Mouse (Mus musculus) WW6 (cell line): ENCODE data around the gene Slc4a10.
A peak's percentile ranks its signal among the peaks of the same experiment; 100 is the strongest.
"Not testable (repeated sequence)": the region's sequence is repeated elsewhere in the genome, so short reads cannot be mapped to it uniquely, and the experiment has no call there.

ENCODE experiments used
- DNase-seq: peaks from one replicate; pipeline ENCODE4 v3.0.0-alpha.2; 2013; ENCODE audit warnings: low read depth, low spot score

The Slc4a10 gene

DNA sequence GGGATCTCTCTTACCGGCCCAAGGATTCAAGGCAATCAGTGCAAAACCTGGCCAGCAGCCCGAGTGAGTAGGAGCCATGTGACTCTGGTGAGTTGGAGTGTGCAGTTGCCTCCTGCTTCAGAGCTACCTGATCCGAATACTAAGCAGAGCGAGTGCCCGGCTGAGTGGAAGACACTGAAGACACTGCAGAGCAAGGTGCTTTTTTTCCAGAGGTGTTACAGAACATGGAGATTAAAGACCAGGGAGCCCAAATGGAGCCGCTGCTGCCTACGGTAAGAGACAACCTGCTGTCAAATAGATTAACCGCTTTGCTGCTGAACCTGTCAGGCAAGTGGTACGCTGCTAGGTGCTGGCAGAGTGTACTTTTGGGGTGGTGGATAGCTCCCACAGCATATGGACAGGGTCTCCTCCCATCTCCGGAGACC lies at the start of gene Slc4a10:
Gene Slc4a10, plus strand, starts transcription at position 42 of the 425 bp plus-strand sequence.
- no peak for DNase-seq

DNA sequence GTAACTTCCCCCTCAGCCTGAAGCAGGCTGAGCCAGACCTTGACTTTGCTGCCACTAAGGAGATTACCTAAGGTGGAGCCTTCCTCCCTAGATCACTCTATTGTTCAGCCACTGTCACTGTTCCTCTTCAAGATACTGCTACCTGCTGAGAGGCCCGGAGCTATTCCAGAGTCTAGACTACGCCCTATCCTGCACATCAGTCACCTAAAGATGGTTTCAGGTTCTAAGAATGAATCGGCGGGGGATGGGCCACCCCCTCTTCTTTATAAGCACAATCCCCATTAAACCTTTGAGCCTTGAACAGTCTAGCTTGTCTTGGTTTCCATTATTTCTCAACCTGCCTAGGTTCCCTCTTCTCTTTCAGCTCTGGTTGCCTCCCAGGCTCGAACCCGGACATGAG lies 45.0 kb upstream of the Slc4a10 start:
- not testable (repeated sequence) for DNase-seq

DNA sequence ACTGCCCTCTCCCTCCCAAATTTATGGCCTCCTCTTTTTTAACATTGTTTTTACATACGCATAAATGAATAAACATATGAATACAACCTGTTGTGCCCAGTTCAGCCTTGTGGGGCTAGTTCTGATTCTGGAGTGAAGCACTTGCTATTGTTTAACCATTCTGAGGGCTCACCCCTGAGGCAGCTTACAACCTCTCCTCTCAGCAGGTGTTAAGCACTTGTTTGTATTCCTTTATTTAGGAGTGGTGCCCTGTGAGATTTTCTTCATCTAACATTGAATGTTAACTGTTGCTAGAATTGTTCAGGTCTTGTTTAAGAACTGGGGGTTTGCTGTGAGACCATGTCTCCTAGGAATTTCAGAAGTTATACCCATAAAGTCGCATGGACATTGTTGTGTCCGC lies 28.1 kb upstream of the Slc4a10 start:
- DNase-seq = no peak

DNA sequence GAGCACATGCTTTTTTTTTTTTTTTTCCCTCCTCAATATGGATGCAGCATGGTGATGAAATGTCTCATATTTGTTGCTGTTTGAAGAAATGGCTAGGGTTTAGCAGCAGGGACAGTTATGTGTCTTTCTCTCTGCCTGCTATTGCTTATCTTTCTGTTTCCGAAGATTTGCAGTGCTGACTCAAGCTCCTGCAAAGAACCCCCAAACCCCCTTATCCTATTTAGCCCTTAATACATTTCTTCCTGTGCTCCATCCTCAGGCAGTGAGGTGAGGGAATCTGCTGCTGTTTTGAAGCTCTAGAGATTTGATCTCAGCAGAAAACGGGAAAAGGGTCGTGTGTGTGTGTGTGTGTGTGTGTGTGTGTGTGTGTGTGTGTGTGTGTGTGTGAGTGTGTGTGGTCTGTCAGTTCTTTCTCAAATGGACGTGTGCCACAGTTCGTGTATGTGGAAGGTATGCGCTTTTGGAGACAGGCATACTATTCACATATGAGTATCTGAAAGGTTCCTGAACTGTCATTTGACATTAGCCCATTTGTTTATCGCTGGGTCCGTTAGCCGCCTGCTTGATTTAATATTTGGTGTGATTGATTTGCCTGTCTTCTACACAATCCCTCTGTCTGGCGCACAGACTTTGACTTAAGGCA lies 720 bp downstream of the Slc4a10 start:
- DNase-seq = no peak

DNA sequence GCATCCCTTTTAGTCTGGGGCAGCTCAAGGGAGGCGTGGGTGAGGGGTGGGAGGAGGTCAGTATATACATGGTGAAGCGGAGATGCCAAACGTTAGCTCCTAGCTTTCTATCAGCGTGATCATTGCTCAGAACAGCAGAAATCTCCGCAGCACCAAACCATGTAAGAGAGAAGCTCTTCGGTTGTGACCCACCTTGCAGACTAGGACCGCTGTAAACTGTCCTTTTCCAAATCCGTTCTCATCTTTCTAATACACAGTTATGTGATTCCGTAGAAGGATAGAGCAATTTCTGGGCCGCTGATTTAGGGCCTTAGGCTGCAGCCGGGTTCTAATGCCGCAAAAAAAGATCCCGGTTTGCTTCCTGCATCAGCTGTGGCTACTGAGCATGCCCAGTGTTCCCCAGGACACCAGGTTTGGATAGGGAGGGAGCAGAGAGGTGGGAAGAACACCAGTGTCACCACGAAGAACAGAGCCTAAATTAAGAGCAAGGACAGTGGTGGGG lies 1.3 kb downstream of the Slc4a10 start:
- DNase-seq = peak; percentile 13

DNA sequence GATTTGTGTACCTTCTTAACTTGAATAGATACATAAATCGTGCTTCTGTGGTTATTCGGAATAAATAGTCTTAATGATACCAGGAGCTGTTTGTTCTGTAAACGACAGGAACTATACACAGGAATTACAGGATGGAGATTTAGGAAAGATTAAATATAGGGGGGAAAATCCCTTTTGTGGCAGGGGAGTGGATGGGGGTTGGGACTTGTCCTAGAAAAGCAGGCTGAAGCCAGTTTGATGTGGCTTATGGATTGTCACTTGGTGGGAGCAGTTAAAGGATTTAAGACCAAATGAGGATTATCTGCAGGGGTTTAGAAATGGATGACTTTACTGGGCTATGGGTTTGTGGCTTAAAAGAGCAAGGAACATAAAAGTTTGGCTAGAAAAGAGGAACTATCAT lies 1.9 kb downstream of the Slc4a10 start:
- no peak for DNase-seq

DNA sequence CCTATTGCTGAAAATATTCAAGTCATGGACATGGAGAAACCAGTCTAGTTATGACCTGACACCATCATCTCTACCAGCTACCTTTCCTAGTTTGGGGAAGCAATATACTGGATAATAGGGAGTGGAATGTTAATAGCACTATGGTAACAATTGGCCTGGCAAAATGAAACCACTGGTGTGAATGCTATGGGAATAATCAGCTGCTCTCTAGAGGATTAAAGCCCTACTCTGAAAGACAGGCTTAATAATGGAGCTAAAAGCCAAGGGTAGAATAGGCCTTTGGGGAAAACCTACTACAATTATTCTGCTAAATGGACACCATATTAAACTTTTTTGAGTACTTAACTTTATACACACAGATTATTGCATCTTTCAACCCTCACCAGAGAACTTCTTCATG lies 30.2 kb downstream of the Slc4a10 start:
- DNase-seq = no peak

DNA sequence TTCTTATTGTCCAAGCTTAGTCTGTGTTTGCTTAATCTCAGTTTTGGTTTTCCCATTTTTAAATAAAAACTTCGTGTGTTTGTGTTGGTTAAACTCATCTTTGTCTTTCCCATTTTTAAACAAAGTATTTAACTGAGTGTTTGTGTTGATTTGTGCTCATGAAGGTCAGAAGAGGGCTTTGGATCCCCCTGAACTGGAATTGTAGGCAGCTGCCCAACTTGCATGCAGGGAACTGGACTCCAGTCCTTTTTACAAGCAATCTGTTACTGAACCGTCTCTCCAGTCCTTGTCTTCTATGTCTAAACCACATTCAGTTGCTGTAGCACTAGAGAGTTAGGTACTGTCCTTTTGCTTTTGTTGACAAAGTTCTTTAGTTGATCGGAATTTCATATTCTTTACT lies 41.3 kb downstream of the Slc4a10 start:
- DNase-seq = no peak

DNA sequence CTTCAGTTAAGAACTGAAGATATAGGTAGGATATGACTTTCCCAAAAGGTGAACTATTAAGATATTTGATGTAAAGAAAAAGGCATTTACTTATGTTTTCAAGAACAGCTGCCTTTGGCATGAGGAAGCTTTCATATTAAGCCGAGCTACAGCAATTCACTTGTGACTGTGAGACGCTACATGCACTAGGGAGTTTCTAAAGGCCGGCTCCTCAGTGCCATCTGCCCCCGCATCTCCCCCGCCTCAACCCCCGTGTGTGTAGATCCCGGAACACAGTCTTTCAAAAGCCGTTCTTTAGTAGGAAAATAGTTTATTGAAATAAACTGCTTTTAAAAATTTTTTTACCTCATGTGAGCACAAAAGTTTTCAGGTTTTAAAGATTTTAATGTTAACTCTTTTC lies 42.5 kb downstream of the Slc4a10 start:
- no peak for DNase-seq

DNA sequence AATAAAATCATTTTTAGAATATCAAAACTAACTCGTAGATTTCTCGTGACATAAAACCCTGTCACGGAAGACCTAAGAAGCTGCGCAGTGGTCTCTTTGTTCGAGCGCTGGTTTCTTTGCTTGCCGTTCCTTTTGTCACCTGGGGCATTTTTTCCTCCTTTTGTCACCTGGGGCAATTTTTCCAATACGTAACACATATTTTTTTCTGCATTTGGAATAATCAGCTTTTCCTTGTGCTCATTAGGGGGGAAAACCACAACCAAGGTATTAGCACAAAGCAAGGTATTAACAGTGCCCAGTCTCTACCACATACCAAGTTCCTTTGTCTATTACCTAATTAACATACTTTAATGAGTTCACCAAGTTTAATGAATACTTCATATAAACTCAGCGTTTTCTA lies 42.9 kb downstream of the Slc4a10 start:
- no peak for DNase-seq

DNA sequence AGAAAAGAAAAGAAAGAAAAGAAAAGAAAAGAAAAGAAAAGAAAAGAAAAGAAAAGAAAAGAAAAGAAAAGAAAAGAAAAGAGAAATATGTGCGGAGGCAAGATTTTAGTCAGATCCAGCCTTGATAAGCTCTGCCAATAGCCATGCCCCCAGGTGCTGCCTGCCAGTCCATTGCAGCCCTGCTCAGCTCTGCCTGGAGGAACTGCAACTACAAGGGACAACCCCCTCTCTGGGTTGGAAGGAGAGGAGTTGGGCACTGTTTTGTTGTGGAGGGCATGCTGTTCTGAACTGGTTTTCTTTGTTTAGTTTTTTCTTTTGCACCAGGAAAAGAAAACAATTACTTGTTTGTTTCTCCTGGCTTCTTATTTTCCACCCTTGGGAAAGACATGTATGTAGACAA lies 54.3 kb downstream of the Slc4a10 start:
- DNase-seq = no peak

DNA sequence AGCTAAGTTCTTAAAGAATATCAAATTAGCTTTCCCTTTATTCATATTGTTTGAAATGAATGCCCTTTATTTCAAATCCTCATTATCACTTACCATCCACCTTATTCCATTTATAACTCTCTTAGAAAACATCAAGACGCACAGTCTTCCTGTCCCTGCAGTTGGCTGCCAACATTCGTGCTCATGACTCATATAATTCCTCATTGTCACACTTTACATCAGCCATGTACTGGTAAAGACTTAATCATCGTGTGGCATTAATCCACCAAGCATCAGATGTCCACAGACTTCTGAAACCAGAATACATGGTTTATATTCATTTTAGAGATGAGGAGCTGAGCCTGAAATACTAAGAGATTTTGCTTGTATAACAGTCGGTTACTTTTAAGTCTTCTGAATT lies 69.1 kb downstream of the Slc4a10 start:
- no peak for DNase-seq

DNA sequence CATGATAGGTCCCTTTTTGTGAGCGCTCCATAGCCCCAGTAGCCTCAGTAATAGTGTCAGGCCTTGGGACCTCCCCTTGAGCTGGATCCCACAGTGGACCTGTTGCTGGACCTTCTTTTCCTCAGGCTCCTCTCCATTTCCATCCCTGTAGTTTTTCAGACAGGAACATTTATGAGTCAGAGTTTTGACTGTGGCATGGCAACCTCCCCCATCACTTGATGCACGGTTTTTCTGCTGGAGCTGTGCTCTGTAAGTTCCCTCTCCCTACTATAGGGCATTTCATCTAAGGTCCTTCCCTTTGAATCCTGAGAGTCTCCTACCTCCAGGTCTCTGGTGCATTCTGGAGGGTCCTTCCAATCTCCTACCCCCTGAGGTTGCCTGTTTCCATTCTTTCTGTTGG lies 83.7 kb downstream of the Slc4a10 start:
- DNase-seq = no peak

DNA sequence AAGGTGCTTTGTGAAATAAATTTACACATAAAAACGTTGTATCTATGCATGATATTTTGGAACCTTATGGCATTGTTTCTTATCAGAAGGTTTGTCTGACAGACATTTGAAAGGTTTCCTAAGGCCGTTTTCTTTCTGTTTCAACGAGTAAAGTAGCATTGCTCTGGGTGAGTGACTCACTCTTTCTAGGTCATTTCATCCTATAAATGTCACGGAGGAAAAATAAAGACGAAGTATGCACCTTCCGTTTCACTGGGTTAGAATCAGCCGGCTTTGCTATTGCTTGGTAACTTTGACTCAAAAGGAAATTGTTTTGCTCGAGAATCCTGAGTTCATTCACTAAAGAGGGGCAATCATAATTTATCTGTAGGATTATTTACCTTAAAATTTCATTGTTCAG lies 88.6 kb downstream of the Slc4a10 start:
- no peak for DNase-seq

DNA sequence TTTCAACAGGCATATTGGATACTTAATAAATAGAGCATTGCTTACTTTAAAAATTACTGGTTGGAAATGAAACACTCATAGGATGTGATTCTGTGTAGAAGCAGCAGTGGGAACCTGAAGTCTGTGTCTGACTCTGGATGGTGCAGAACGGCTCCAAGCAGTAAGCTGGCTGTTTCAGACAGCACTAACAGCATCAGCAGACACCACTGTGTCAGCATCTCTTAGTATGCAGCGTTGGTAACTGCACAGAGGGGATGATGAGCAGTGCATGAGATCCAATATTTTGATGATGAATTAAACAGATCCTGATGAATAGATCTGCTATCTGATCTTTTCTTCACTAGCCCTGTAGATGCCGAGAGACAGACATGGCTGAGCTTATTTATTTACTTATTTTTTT lies 101.4 kb downstream of the Slc4a10 start:
- no peak for DNase-seq

DNA sequence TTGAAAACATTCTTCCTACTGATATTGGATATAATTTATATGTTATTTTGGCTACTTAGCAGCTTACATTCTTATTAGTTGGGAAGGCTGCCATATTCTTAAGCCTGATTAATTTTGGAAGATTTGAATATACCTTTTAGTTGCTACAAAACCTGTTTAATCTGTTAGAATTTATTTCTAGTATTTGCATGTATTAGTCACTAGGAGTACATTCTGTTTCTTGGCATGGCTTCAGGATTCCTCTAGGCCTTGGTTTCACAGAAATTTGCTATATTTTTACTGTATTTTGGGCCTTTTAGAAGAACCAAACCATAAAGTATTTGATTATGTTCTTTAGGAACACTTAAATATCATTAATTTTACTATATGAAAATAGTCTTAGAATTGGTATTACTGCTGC lies 103.2 kb downstream of the Slc4a10 start:
- DNase-seq = no peak

DNA sequence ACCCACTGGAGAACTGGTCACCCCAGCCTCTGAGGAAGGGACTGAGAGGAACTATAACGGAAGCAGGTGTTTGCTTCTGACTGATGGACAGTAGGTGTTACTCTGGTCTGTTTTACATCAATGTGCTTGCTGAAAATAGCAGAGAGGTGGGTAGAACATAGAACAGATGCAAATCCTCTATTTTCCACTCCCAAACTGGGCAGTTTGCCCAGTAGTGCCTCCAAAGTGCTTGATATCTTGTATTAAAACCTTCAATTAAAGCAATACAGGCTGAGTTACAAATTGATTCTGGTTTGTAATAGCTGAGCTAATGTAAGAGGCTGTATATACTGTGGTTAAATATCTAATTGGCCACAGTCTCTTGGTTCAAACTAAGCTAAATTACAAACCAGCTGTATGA lies 104.6 kb downstream of the Slc4a10 start:
- DNase-seq = no peak

DNA sequence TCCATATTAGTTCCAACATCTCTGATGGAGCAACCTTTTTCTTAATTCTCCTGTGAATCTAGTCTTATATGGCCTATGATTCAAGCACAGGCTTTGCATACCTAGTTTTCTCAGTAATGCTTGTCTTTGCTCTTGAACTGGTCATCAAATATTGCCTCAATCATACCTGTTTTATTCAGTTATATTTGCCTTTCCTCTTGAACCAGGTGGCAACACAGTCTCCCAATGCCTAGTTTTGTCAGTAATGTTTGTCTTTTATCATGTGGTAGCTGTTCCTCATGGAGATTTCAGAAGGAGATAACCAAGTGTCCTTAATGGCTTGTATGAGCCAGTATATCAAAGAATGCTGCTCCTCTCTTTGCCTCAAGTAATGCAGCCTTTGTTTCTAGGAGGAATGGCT lies 163.8 kb downstream of the Slc4a10 start:
- no peak for DNase-seq

DNA sequence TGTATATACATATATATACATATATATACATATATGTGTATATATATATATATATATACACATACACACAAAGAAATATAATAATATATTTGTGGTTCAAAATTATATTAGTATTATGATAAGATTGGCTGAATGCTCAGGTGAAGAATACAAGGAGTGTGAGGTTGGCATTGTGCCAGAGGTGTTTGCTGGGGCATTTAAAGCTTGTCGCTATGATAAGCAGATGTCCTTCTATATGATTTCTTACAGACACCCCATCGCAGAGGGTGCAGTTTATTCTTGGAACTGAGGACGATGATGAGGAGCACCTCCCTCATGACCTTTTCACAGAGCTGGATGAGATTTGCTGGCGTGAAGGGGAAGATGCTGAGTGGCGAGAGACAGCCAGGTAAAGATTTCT lies 164.8 kb downstream of the Slc4a10 start:
- no peak for DNase-seq

DNA sequence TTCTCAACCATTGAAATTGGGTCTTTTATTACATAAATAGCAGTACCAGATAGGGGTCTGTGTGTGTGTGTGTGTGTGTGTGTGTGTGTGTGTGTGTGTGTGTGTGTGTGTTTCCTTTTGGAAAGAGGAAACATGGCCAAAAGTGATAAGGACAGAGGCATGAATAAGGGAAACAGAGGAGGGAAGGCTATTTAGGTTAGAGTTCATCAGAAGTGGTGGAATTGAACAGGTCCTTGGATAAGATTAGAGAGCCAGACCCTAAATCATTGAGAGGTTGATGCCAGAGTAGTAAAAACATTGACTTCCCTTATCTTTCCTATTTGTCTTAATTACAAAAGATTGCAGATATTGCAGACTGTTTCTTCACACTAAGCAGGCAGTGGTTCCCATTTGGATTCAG lies 181.3 kb downstream of the Slc4a10 start:
- DNase-seq = no peak

DNA sequence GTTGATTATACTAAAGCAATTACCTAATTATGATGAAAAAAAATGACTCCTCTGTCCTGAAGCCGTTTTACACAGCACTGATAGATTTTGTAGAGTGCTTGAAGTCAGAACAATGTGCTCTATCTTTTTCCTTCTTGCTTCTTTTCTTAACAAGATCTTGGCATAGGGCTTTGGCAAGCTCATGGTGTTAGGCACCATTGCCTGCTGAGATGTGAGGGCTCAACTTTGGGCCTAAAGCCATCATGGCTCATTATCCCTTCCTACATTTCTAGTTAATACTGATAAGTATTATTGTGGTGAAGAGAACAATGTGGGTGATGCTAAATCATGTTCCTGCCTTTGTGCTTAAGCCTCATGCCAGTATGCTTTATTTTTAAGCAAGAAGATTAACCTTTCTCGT lies 185.0 kb downstream of the Slc4a10 start:
- DNase-seq = no peak

DNA sequence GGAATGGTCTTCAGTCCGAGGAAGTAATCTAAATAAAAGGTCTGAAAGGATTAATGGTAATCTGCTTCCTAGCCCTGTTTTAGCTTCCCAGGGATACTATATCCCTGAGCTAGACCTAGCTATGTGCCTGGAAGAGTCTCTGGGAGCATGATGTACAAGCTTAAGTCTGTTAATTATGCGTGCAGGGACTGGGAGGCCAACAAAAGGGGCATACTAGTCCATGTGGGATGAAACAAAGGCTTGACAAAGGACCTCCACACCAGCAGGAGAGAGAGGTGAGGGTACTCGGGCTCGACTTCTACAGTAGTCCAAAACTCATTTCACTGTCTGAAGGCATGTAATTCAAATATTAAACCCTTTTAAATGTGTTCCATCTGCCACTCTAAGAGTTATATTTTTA lies 197.9 kb downstream of the Slc4a10 start:
- DNase-seq = no peak

DNA sequence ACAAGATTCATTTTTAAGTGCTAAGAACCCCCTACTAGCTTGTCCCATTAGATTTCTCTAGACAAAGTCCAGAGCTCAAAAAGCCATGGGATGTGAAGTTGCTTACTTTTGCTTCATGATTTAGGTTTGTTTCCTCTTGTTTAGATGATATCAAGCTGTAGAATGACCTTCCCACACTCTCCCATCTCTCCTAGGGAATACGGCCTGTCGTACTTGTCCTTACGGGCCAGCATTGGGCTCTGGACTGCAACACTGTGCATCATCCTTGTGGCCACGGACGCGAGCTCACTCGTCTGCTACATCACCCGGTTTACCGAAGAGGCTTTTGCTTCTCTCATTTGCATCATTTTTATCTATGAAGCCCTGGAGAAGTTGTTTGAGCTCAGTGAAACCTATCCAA lies 222.2 kb downstream of the Slc4a10 start:
- no peak for DNase-seq

DNA sequence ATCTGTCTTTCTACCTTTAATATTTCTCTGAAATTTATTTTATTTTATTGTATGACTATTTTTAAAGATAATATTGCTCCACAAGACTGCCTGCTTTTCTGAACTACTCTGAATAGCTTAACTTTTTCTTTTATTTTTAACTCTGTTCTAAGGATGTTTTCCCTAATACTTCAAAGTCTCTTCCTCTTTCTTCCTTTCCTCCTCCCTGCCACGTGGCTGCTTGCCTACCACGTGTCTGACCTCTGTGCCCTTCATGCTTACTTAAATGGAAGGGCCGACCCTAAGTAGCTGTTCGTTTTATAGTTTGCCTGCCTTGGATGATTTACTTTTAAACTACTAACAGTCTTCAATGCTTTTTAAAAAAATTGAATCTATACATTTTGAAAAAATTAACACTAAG lies 225.6 kb downstream of the Slc4a10 start:
- no peak for DNase-seq
